Mouse (Mus musculus) Patski (cell line): ENCODE results near the gene Btbd35f24. TPM values are rescaled to one million over a fixed set of nuclear protein-coding genes. Genes with fewer than 3 reads are reported as not detected.
"Not testable (repeated sequence)": the region's sequence is repeated elsewhere in the genome, so short reads cannot be mapped to it uniquely, and the experiment has no call there.

Source experiments
- ATAC-seq: fragments of 100-300 bp; one replicate; pipeline ENCODE4 v1.8.0; 2021
- CTCF ChIA-PET: fragments of 350-600 bp; sonication (Branson Sonifier 250); formaldehyde crosslinking; loops from one replicate; lab custom pipeline; 2022; ENCODE audit warnings: inconsistent platforms; lab: Charles Lee
- POLR2A ChIA-PET: fragments of 350-600 bp; sonication (Branson Sonifier 250); formaldehyde crosslinking; loops from one replicate; lab custom pipeline; 2022; ENCODE audit warnings: antibody characterized with exemption, inconsistent platforms; lab: Charles Lee
- DNase-seq: peaks from one replicate; pipeline ENCODE4 v3.0.0-alpha.2; 2011; ENCODE audit warnings: low read depth, low spot score
- H3K27me3 ChIP-seq: fragments of 371-371 bp; one replicate; pipeline ENCODE4 v1.5.1; 2021
- in situ Hi-C: fragments of 300-500 bp; cut with MboI; formaldehyde crosslinking; loops from 3 replicates; pipeline ENCODE4 v1.11.1; 2018; ENCODE audit warnings: low pct_unique_long_range_greater_than_20kb, mixed read lengths
- polyA plus RNA-seq: library from polyadenylated mRNA; unstranded; gene quantifications from one replicate; pipeline ENCODE4 v1.2.3, GENCODE M21; 2021

Gene Btbd35f24
- polyA plus RNA-seq: not detected

DNA sequence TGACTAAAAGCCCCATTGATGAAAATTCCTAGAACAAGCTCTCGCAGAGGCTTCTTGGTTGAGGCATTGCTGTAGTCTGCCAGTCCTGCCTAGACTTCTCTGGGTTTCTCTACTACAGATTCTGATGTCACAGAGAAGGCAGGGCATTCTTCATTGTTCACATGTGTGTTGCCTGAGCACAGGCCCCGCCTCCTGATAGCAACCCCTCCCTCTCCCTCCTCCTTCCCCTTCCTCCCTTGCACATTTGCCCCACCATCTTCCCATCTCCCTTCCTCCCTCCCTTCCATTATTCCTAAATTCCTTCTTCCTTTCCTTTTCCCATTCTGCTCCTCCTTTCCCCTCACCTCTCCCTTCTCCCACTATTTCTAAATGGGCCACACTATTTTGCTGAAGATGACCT, at the start of gene Btbd35f24:
Gene Btbd35f24, minus strand, starts transcription at position 101 of the 400 bp plus-strand sequence.
- DNase-seq, in situ Hi-C loops, CTCF ChIA-PET, ATAC-seq, POLR2A ChIA-PET, H3K27me3 ChIP-seq: not testable (repeated sequence)

Other genes with a start within 250 kb of the Btbd35f24 start
- not detected for gene Btbd35f23, start 119.0 kb downstream of the Btbd35f24 start, polyA plus RNA-seq
- gene Btbd35f11, start 247.9 kb upstream of the Btbd35f24 start, polyA plus RNA-seq: not detected